Mouse (Mus musculus): Measurements from ENCODE around the gene Med29. TPM values are rescaled to one million over a fixed set of nuclear protein-coding genes. Genes with fewer than 3 reads are reported as not detected.
A peak's percentile ranks its signal among the peaks of the same experiment; 100 is the strongest.

Gene Med29
- polyA plus RNA-seq (2015; fragmentation: Nextera tagmentation; extraction: Ambion mirVana) = 28.1 and 31.8 TPM in 2 replicates

DNA sequence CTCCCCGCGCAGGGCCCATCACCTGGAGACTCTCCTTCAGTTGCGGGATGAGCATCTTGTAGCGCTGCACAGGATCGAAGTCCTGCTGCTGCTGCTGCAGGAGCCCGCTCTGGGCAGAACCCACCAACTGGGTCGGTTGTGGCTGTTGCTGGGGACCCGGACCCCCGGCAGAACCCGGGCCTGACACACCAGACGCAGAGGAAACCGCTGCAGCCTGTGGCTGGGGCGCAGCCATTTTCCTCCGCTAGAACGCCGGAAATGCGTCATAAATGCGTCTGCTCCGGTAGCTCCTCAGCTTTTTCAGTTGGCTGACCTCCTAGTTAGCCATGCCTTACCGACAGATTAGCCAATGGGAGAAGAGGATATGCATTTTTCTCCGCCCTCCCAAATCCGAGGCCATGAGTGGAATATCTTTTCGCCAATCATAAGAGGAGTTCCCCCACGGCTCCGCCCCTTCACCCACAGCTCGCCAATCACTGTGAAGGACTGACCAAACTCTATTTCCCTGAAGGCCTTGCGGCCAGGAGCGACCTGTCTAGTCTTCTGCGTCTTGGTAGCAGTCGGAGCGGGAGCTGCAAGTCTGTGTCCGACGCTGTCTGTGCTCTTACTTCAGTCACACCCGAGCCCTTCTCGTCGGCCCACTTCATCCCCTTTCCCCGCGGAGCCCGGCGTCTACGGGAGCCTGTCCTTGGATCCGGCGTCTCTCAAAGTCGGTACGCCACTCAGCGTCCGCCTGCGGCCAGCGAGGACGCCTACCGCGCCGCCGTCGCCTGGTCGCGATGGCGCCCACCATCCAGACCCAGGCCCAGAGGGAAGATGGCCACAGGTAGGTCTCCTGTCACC lies at the start of gene Med29, which contains the start of gene Paf1:
TSS of gene Med29 (minus strand) at position 280 of the 843 bp plus-strand sequence.
TSS of gene Paf1 (plus strand) at position 523 of the 843 bp plus-strand sequence.
- H3K9ac ChIP-seq = peak within 1 kb of the TSS; percentile 85
- H3K9me3 ChIP-seq (replicated peaks) = no peaks in the 10 kb centered on the region
- H3K27ac ChIP-seq = peak within 1 kb of the TSS; percentile 77
- H3K4me3 ChIP-seq (replicated peaks) = peak within 1 kb of the TSS; percentile 85
- H3K36me3 ChIP-seq = peaks cover 62% of the 10 kb centered on the region
- H3K4me2 ChIP-seq = peak within 1 kb of the TSS; percentile 95
- H3K4me1 ChIP-seq (replicated peaks) = peaks cover 33% of the 10 kb centered on the region
- ATAC-seq (ENCODE audit: low read depth) (peak; percentile 97), DNase-seq (peak; percentile 97)
- H3K27me3 ChIP-seq = no peaks in the 10 kb centered on the region
- under 1% methylated on average over 58 of the region's 58 CpGs for WGBS (ENCODE audit: insufficient replicate concordance)

DNA sequence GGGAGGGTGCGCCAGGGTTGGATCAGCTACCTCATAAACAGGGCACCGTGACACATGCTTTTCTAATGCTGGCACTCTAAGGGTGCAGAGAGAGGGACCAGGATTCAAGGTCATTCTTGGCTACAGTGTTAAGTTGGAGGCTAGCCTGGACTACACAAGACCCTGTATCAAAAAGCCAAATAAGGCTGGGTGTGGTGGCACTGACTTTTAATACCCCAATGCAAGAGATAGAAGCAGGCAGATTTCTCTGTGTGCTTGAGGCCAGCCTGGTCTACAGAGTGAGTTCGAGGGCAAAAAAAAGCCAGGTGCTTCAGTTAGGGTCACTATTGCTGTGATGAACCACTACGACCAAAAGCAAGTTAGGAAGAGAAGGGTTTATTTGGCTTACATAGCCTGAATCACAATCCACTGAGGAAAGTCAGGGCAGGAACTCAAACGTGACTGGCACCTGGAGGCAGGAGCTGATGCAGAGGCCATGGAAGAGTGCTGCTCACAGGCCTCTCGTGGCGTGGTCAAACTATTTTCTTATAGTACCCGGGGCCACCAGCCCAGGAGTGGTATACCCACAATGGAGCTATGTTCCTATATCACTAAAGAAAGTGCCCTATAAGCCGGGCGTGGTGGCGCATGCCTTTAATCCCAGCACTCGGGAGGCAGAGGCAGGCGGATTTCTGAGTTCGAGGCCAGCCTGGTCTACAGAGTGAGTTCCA lies 49.4 kb upstream of the Med29 start:
- peak overlapping the region; percentile 61 for H3K27ac ChIP-seq

DNA sequence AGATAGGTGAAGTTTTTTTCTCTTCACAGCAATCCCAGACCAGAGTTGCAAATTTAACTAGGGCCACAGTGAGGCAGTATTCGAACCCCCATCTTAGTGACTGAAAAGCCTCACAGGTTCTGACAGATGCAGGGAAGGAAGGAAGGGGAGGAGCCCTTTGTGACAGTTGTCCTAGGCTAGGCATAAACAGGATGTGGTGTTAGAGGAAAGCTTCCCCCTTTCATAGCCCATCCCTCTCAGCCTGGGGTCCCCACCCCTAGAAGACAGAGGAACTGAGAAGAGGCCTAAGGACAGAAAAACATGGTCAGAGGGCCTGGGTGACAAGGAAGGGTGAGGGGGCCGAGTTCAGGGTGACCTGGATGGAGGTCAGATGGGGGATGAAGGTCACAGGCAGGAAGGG lies 48.2 kb upstream of the Med29 start:
- Histone ChIP-seq H3K9me3 (replicated peaks) (no peaks in the 10 kb centered on the region), H3K4me3 (replicated peaks) (peak overlapping the region; percentile 26; the same call in 1 of the 2 replicates), H3K36me3 (no peaks in the 10 kb centered on the region), H3K4me2 (peak overlapping the region; percentile 37), H3K4me1 (replicated peaks) (peaks cover 36% of the 10 kb centered on the region), H3K27me3 (no peaks in the 10 kb centered on the region), H3K9ac (peak overlapping the region; percentile 54), H3K27ac (peak overlapping the region; percentile 64)
- 19% methylated on average over 2 of the region's 2 CpGs for WGBS (ENCODE audit: insufficient replicate concordance)
- no peak for DNase-seq
- ATAC-seq (ENCODE audit: low read depth) = no peak

More for the DNA sequence above, 49.4 kb upstream of the Med29 start:
- Histone ChIP-seq H3K4me2 (peak overlapping the region; percentile 29), H3K9me3 (replicated peaks) (no peaks in the 10 kb centered on the region), H3K36me3 (no peaks in the 10 kb centered on the region), H3K9ac (0 out of 2 replicates have a peak overlapping the region, but pooled peaks have one; percentile 17), H3K4me1 (replicated peaks) (peaks cover 36% of the 10 kb centered on the region), H3K4me3 (replicated peaks) (peak overlapping the region; percentile 12; the same call in 1 of the 2 replicates), H3K27me3 (no peaks in the 10 kb centered on the region)
- WGBS (ENCODE audit: insufficient replicate concordance) = 51% methylated on average over 14 of the region's 14 CpGs
- DNase-seq = no peak
- ATAC-seq (ENCODE audit: low read depth) = no peak

DNA sequence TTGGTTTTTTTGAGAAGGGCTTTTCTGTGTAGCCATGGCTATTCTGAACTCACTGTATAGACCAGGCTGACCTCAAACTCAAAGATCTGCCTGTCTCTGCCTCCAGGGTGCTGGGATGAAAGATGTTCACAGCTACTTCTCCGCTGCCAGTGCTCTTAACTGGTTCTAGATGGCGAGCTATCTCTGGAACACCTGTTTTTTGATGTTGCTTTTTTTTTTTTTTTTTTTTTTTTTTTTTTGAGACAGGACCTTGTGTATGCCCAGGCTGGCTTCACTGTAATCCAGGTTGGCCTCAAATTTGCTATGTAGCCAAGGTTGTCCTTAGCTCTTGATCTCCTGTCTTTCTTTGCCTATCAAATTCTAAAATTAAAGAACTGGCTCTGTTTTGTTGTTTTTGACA lies 46.3 kb upstream of the Med29 start:
- H3K9ac ChIP-seq = no peak overlapping the region
- H3K27ac ChIP-seq = no peak overlapping the region
- no peak overlapping the region for H3K4me2 ChIP-seq
- H3K4me1 ChIP-seq (replicated peaks) = peaks cover 54% of the 10 kb centered on the region
- no peak for DNase-seq
- H3K9me3 ChIP-seq (replicated peaks) = no peaks in the 10 kb centered on the region
- ATAC-seq (ENCODE audit: low read depth) = no peak
- no peaks in the 10 kb centered on the region for H3K36me3 ChIP-seq
- WGBS (ENCODE audit: insufficient replicate concordance) = 42% methylated on average over 2 of the region's 2 CpGs
- no peak overlapping the region for H3K4me3 ChIP-seq (replicated peaks)
- H3K27me3 ChIP-seq = no peaks in the 10 kb centered on the region

DNA sequence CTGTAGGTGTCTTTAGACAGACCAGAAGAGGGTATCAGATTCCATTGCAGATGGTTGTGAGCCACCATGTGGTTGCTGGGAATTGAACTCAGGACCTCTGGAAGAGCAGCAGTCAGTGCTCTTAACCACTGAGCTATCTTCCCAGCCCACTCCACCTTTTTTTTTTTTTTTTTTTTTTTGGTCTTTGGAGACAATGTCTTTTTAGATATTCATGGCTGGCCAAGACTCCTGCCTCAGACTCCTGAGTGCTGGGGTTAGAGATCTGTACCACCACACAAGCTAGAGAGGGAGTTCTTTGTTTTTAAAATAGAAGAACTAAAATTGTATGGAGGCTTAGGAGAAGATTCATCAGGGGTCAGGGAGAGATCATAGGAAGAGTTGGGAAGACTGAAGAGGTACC lies 45.5 kb upstream of the Med29 start:
- no peak overlapping the region for H3K4me2 ChIP-seq
- no peaks in the 10 kb centered on the region for H3K27me3 ChIP-seq
- ATAC-seq (ENCODE audit: low read depth) = no peak
- 0 out of 2 replicates have a peak, but pooled peaks cover 3% of the 10 kb centered on the region for H3K36me3 ChIP-seq
- H3K4me3 ChIP-seq (replicated peaks) = no peak overlapping the region
- H3K9ac ChIP-seq = no peak overlapping the region
- no peaks in the 10 kb centered on the region for H3K9me3 ChIP-seq (replicated peaks)
- DNase-seq = no peak
- H3K27ac ChIP-seq = no peak overlapping the region
- H3K4me1 ChIP-seq (replicated peaks) = peaks cover 60% of the 10 kb centered on the region

DNA sequence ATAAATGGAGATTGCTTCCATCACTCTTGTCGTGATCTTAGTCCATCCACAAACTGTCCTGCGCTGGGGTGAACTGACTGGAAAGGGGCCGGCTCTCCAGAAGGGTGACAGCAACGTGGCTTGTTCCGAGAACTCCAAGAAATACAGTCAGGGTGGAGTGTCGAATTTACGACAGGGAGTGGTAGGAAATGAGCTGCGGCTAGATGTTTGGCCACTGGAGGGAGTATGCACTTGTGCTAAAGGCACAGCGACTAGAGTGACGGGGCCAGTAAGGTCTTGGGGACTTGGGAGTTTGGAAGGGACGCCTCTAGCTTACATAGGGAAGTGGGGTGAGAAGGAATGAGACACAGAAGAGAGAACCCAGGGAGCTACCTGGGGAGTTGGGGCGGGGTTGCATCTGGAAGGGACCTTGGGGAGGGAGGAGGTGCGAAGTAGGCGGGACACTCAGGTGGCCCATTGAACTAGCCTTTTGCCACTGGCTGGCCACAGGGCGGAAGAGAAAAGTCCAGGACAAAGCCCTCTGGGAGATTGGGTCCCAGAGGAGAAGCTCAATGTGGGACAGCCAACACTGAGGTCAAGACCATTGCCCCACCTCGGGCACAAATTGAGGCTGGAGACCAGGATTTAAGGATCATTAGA lies 44.5 kb upstream of the Med29 start, which contains the start of gene Gmfg:
TSS of gene Gmfg (plus strand) at position 516 of the 639 bp plus-strand sequence.
- Histone ChIP-seq H3K4me1 (replicated peaks) (peaks cover 62% of the 10 kb centered on the region), H3K27me3 (no peaks in the 10 kb centered on the region), H3K4me3 (replicated peaks) (peak within 1 kb of the TSS; percentile 81), H3K9me3 (replicated peaks) (no peaks in the 10 kb centered on the region), H3K9ac (peak within 1 kb of the TSS; percentile 77), H3K4me2 (peak within 1 kb of the TSS; percentile 87), H3K27ac (peak within 1 kb of the TSS; percentile 87), H3K36me3 (0 out of 2 replicates have a peak, but pooled peaks cover 3% of the 10 kb centered on the region)
- DNase-seq = peak; percentile 85
- 3% methylated on average over 16 of the region's 16 CpGs for WGBS (ENCODE audit: insufficient replicate concordance)
- peak; percentile 21 for ATAC-seq (ENCODE audit: low read depth)

DNA sequence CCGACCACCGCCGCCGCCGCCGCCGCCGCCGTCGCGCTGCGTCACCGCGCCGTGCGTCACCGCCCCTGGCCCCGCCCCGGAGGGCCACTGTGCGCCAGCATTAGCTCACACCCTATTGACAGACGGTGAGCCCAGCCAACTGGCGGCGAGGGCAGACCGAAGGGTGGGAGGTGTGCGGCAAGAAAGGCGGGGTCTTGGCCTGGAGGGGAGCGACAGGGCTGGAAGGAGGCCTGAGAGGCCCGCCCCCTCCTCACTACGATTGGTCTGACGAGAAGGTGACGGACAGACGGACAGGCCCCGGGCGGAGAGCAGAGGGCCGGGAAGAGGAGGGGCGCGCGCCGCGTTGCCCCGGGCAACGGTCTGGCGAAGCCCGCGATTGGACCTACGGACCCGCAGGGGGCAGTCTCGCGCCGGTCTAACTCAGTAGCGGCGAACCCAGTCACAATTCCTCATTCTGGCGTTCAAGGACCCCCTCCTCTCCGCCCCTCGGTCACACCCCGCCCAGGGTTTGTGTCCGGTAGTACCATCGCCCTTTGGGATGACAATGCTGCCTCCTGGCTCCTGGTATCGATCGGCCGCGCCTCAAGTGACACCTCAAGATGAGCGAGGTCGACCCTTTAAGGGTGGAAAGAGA lies 43.9 kb upstream of the Med29 start:
- 1% methylated on average over 62 of the region's 64 CpGs for WGBS (ENCODE audit: insufficient replicate concordance)
- H3K27me3 ChIP-seq = no peaks in the 10 kb centered on the region
- H3K4me3 ChIP-seq (replicated peaks) = peak overlapping the region; percentile 81
- peak overlapping the region; percentile 87 for H3K4me2 ChIP-seq
- peaks cover 9% of the 10 kb centered on the region; the same call in 1 of the 2 replicates for H3K36me3 ChIP-seq
- peak overlapping the region; percentile 95 for H3K9ac ChIP-seq
- H3K27ac ChIP-seq = peak overlapping the region; percentile 87
- peak; percentile 100 for DNase-seq
- no peaks in the 10 kb centered on the region for H3K9me3 ChIP-seq (replicated peaks)
- peak; percentile 97 for ATAC-seq (ENCODE audit: low read depth)
- H3K4me1 ChIP-seq (replicated peaks) = peaks cover 67% of the 10 kb centered on the region

DNA sequence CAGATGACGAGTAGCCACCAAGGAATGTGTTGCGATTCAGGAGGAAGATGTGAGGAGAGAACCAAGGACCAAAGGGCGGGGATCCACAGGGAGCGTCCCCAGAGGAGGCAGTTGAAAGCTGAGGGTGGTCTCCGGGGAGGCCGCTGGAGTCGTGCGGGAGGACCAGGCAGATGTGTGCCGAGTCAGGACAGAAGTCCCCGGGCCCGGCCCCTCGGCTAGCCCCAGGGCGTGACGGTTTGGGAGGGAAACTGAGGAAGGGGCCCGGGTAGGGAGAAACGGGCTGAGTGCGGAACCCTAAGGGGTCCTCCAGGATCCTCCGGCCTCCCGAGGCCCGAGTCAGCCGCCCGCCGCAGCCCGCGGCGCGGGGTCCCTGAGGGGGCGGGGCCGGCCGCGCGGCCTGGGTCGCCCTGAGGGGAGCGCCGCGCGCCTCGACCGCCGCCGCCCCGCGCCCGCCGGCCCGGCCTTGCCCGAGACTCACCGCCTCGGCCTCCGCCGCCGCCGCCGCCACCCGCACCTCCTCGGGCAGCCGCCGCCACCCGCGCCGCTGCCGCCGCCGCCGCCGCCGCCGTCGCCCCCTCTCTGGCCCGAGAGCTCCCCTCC lies 43.3 kb upstream of the Med29 start:
- H3K27ac ChIP-seq = peak overlapping the region; percentile 45
- peak overlapping the region; percentile 95 for H3K9ac ChIP-seq
- DNase-seq (peak; percentile 16), ATAC-seq (ENCODE audit: low read depth) (peak; percentile 6)
- H3K4me2 ChIP-seq = peak overlapping the region; percentile 86
- peaks cover 15% of the 10 kb centered on the region; the same call in 1 of the 2 replicates for H3K36me3 ChIP-seq
- H3K4me1 ChIP-seq (replicated peaks) = peaks cover 74% of the 10 kb centered on the region
- H3K9me3 ChIP-seq (replicated peaks) = no peaks in the 10 kb centered on the region
- WGBS (ENCODE audit: insufficient replicate concordance) = under 1% methylated on average over 22 of the region's 70 CpGs
- H3K27me3 ChIP-seq = no peaks in the 10 kb centered on the region
- H3K4me3 ChIP-seq (replicated peaks) = peak overlapping the region; percentile 81

DNA sequence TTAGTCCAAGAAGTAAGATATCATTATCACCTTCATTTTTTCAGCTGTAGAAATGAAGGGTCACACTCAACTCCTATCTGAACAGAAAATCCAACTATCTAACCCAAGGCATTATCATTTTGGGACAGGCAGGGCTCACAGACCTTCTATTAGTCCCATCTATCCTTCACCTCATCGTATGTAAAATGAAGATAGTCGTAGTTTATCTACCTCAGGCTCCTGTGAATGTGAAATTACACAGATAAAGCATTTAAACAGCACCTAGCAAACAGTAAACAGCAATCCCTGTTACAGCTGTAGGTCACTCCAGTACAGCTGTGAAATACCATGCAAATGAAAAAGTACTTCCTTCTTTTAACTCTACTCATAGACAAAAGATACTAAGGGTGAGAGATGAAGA lies 39.7 kb upstream of the Med29 start:
- peaks cover 17% of the 10 kb centered on the region; the same call in 1 of the 2 replicates for H3K36me3 ChIP-seq
- 26% methylated on average over 2 of the region's 2 CpGs for WGBS (ENCODE audit: insufficient replicate concordance)
- peak overlapping the region; percentile 95 for H3K9ac ChIP-seq
- peak overlapping the region; percentile 86 for H3K4me2 ChIP-seq
- DNase-seq = peak; percentile 31
- H3K27me3 ChIP-seq = no peaks in the 10 kb centered on the region
- H3K27ac ChIP-seq = peak overlapping the region; percentile 87
- peaks cover 69% of the 10 kb centered on the region for H3K4me1 ChIP-seq (replicated peaks)
- peak overlapping the region; percentile 81 for H3K4me3 ChIP-seq (replicated peaks)
- H3K9me3 ChIP-seq (replicated peaks) = no peaks in the 10 kb centered on the region
- peak; percentile 13 for ATAC-seq (ENCODE audit: low read depth)

DNA sequence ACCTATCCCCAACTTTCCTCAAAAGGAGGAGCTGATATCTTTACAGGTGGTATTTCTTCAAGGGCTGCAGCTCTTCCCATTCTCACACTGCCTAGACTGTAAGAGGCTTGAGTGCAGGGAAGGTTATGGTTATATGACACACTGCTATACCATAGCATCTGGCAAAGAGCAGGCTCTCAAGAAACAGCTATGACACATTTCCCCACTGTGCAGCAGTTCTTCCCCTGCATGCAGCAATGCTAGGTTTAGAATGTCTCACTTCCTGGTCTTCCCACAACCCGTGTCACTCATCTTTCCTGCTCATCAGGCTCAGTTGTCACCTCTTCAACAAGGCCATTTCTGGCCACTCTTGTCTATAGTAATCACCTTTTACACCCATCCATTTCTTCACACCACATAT lies 38.0 kb upstream of the Med29 start:
- no peaks in the 10 kb centered on the region for H3K27me3 ChIP-seq
- H3K4me2 ChIP-seq = peak overlapping the region; percentile 6; the same call in 1 of the 2 replicates
- peaks cover 65% of the 10 kb centered on the region for H3K4me1 ChIP-seq (replicated peaks)
- H3K4me3 ChIP-seq (replicated peaks) = no peak overlapping the region
- DNase-seq (no peak), ATAC-seq (ENCODE audit: low read depth) (no peak)
- H3K27ac ChIP-seq = peak overlapping the region; percentile 87
- H3K9ac ChIP-seq = peak overlapping the region; percentile 43
- peaks cover 17% of the 10 kb centered on the region; the same call in 1 of the 2 replicates for H3K36me3 ChIP-seq
- H3K9me3 ChIP-seq (replicated peaks) = no peaks in the 10 kb centered on the region
- WGBS (ENCODE audit: insufficient replicate concordance) = 24% methylated on average over 1 of the region's 1 CpGs
